Mouse (Mus musculus) kidney, postnatal 25 days (tissue): ENCODE results near the gene Fibin.
A peak's percentile ranks its signal among the peaks of the same experiment; 100 is the strongest.

Experiments used
- DNase-seq, 2 experiments: peaks; one replicate each; pipeline ENCODE4 v3.0.0; 2021; ENCODE audit warnings: mixed read lengths in 2 of 2

Gene Fibin

GRCm38 (mm10) chr2:110362432-110363283 lies at the start of gene Fibin:
Fibin (minus strand) TSS chr2:110363183.
- DNase-seq = peak; percentile 50 to 72

GRCm38 (mm10) chr2:110411428-110411827 lies 48.4 kb upstream of the Fibin start:
- DNase-seq = no peak

- no peak for DNase-seq
Measured at GRCm38 (mm10) chr2:110408757-110409156, 45.8 kb upstream of the Fibin start.

GRCm38 (mm10) chr2:110392714-110393336 lies 29.8 kb upstream of the Fibin start:
- DNase-seq = no peak

GRCm38 (mm10) chr2:110390736-110391409 lies 27.9 kb upstream of the Fibin start:
- no peak for DNase-seq

- no peak for DNase-seq
Measured at GRCm38 (mm10) chr2:110379811-110380210, 16.8 kb upstream of the Fibin start.

GRCm38 (mm10) chr2:110376660-110377059 lies 13.7 kb upstream of the Fibin start:
- peak; percentile 10 to 28 for DNase-seq

- no peak for DNase-seq
Measured at GRCm38 (mm10) chr2:110375475-110375874, 12.5 kb upstream of the Fibin start.

- DNase-seq = no peak
Measured at GRCm38 (mm10) chr2:110373186-110373585, 10.2 kb upstream of the Fibin start.

GRCm38 (mm10) chr2:110367382-110367887 lies 4.5 kb upstream of the Fibin start:
- DNase-seq = no peak

- DNase-seq = peak; percentile 13 to 51
Measured at GRCm38 (mm10) chr2:110365401-110365800, 2.4 kb upstream of the Fibin start.

- no peak for DNase-seq
Measured at GRCm38 (mm10) chr2:110363855-110364254, 872 bp upstream of the Fibin start.

GRCm38 (mm10) chr2:110353302-110353970 lies 9.5 kb downstream of the Fibin start:
- no peak for DNase-seq

GRCm38 (mm10) chr2:110351843-110352251 lies 11.1 kb downstream of the Fibin start:
- DNase-seq = no peak

- no peak for DNase-seq
Measured at GRCm38 (mm10) chr2:110351406-110351805, 11.6 kb downstream of the Fibin start.

GRCm38 (mm10) chr2:110328953-110329352 lies 34.0 kb downstream of the Fibin start:
- no peak for DNase-seq

GRCm38 (mm10) chr2:110319949-110320348 lies 43.0 kb downstream of the Fibin start:
- DNase-seq = no peak

- no peak for DNase-seq
Measured at GRCm38 (mm10) chr2:110319266-110319665, 43.7 kb downstream of the Fibin start.

GRCm38 (mm10) chr2:110318719-110319118 lies 44.3 kb downstream of the Fibin start:
- DNase-seq = no peak

- DNase-seq = no peak
Measured at GRCm38 (mm10) chr2:110316116-110316883, 46.7 kb downstream of the Fibin start.

GRCm38 (mm10) chr2:110314509-110315155 lies 48.4 kb downstream of the Fibin start, which contains the start of gene Bbox1:
Bbox1 (minus strand) TSS chr2:110314560.
- no peak for DNase-seq
